ENCODE assay signal across 8 mouse cellular contexts in genomic region chrX:52369938-52370758, GRCm38 (mm10).
DNase-seq lines count a peak whose midpoint lies in the region; ATAC-seq and TF ChIP-seq lines count a peak whose summit lies in the region.

No protein-coding gene starts in this region.

- 58% methylated on average over 8 of the region's 8 CpGs for WGBS in heart, adult 2 months
- WGBS in heart, embryonic 12.5 days: 69% methylated on average over 8 of the region's 8 CpGs
- WGBS in embryonic facial prominence, embryonic 12.5 days: 22% methylated on average over 8 of the region's 8 CpGs
- WGBS in limb, embryonic 15.5 days: 31% methylated on average over 8 of the region's 8 CpGs

- no peaks in the 10 kb centered on the region for H3K9me3 ChIP-seq in heart, embryonic 12.5 days (replicated peaks)
- H3K9me3 ChIP-seq in embryonic facial prominence, embryonic 12.5 days: no peaks in the 10 kb centered on the region
- H3K9me3 ChIP-seq in limb, embryonic 15.5 days: no peaks in the 10 kb centered on the region

- ATAC-seq in heart, embryonic 12.5 days (ENCODE audit: insufficient number of reproducible peaks, low FRiP score): no peak
- ATAC-seq in embryonic facial prominence, embryonic 12.5 days (ENCODE audit: insufficient number of reproducible peaks, insufficient read depth, low FRiP score, low TSS enrichment): no peak
- no peak for ATAC-seq in limb, embryonic 15.5 days (ENCODE audit: insufficient number of reproducible peaks, low FRiP score, low TSS enrichment, low read depth)

- intact Hi-C loops in heart, adult 2 months (cut with DNase I): loop anchor here (2.0 to 10.0 kb wide), 4 partner anchors 205 to 633 kb away; partner anchors contain the start of gene Gpc4
- intact Hi-C loops in gastrocnemius, postnatal 36 days (cut with DNase I): loop anchor here (5.0 to 10.0 kb wide), 4 partner anchors 205 to 603 kb away; partner anchors contain the start of gene Gpc4

- no peak overlapping the region for H3K9ac ChIP-seq in heart, adult 2 months (ENCODE audit: low read depth, low read length)
- H3K9ac ChIP-seq in heart, embryonic 12.5 days: no peak overlapping the region
- H3K9ac ChIP-seq in embryonic facial prominence, embryonic 12.5 days: no peak overlapping the region
- H3K9ac ChIP-seq in limb, embryonic 15.5 days: no peak overlapping the region

- no peaks in the 10 kb centered on the region for H3K27me3 ChIP-seq in heart, adult 2 months (ENCODE audit: control insufficient read depth, insufficient read depth, low read length)
- no peaks in the 10 kb centered on the region for H3K27me3 ChIP-seq in heart, embryonic 12.5 days (replicated peaks)
- H3K27me3 ChIP-seq in embryonic facial prominence, embryonic 12.5 days: no peaks in the 10 kb centered on the region
- H3K27me3 ChIP-seq in limb, embryonic 15.5 days: no peaks in the 10 kb centered on the region

- no peak for TF ChIP-seq POLR2A in heart, adult 2 months (IDR thresholded peaks at IDR 0.05; ENCODE audit: insufficient read depth, low read depth, low read length)

- no peak overlapping the region for H3K4me3 ChIP-seq in heart, adult 2 months
- no peak overlapping the region for H3K4me3 ChIP-seq in heart, embryonic 12.5 days
- H3K4me3 ChIP-seq in embryonic facial prominence, embryonic 12.5 days: no peak overlapping the region
- no peak overlapping the region for H3K4me3 ChIP-seq in limb, embryonic 15.5 days

- no peaks in the 10 kb centered on the region for H3K4me1 ChIP-seq in heart, adult 2 months (ENCODE audit: control insufficient read depth, insufficient read depth, low read length)
- no peaks in the 10 kb centered on the region; the same call in 1 of the 2 replicates for H3K4me1 ChIP-seq in heart, embryonic 12.5 days (replicated peaks)
- no peaks in the 10 kb centered on the region for H3K4me1 ChIP-seq in embryonic facial prominence, embryonic 12.5 days
- H3K4me1 ChIP-seq in limb, embryonic 15.5 days: no peaks in the 10 kb centered on the region

- no peaks in the 10 kb centered on the region for H3K79me2 ChIP-seq in heart, adult 2 months (replicated peaks; ENCODE audit: control insufficient read depth, insufficient read depth, low read length)

- TF ChIP-seq CTCF in heart, adult 2 months (IDR thresholded peaks at IDR 0.05): peak; percentile 82

- H3K36me3 ChIP-seq in heart, adult 2 months (ENCODE audit: control insufficient read depth, insufficient read depth, low read length): no peaks in the 10 kb centered on the region
- no peaks in the 10 kb centered on the region for H3K36me3 ChIP-seq in heart, embryonic 12.5 days
- H3K36me3 ChIP-seq in embryonic facial prominence, embryonic 12.5 days: no peaks in the 10 kb centered on the region; the same call in 1 of the 2 replicates
- no peaks in the 10 kb centered on the region for H3K36me3 ChIP-seq in limb, embryonic 15.5 days

- no peak overlapping the region for H3K4me2 ChIP-seq in heart, embryonic 12.5 days
- H3K4me2 ChIP-seq in embryonic facial prominence, embryonic 12.5 days (replicated peaks): no peak overlapping the region
- H3K4me2 ChIP-seq in limb, embryonic 15.5 days: no peak overlapping the region

- no peak for TF ChIP-seq EP300 in heart, adult 2 months (IDR thresholded peaks at IDR 0.05; ENCODE audit: insufficient read depth, low read depth, low read length)

- no peak for DNase-seq in heart, adult 2 months
- DNase-seq in A20 (ENCODE audit: low read depth, low spot score) (peak; percentile 23), MN1 (ENCODE audit: low spot score) (no peak)
- DNase-seq in gastrocnemius, postnatal 36 days: no peak
- no peak for DNase-seq in c-Kit-positive CD71-positive TER-119-positive erythroid progenitor cells, embryonic 14.5 days (ENCODE audit: low spot score)

- no peak overlapping the region for H3K27ac ChIP-seq in heart, adult 2 months
- H3K27ac ChIP-seq in heart, embryonic 12.5 days (ENCODE audit: poor library complexity, severe bottlenecking): no peak overlapping the region
- H3K27ac ChIP-seq in embryonic facial prominence, embryonic 12.5 days: peak overlapping the region; percentile 54; the same call in 1 of the 2 replicates
- peak overlapping the region; percentile 38; the same call in 1 of the 2 replicates for H3K27ac ChIP-seq in limb, embryonic 15.5 days

Comparison
In these comparisons a context has a peak if more than half of its experiments do, and no peak if none do; other contexts are left out.
1. H3K27ac ChIP-seq: peak in embryonic facial prominence, embryonic 12.5 days (single experiment) and limb, embryonic 15.5 days (single experiment); none in heart, adult 2 months (single experiment) and heart, embryonic 12.5 days (single experiment).